Mouse (Mus musculus) neural tube, embryonic 15.5 days (tissue): ENCODE measurements at regions not wholly inside any gene's neighbourhood (a gene's known extent, or its start where the extent isn't known, plus 50 kb on each side); places are given as distances from the start of the nearest gene placed in this dataset.

Experiments used
- ATAC-seq: fragments of 200-750 bp; cut with Nextera tagmentation; 2 replicates; pipeline ENCODE4 v1.8.0; 2017; ENCODE audit warnings: mild to moderate bottlenecking, moderate TSS enrichment, moderate library complexity; ENCODE audit not compliant: low FRiP score
- H3K27ac ChIP-seq: fragments of 300-500 bp; sonication (generic); replicated peaks from 2 replicates; pipeline ENCODE4 v1.5.1; 2015; ENCODE audit warnings: mild to moderate bottlenecking, inconsistent platforms
- H3K27me3 ChIP-seq: fragments of 300-500 bp; sonication (generic); replicated peaks from 2 replicates; pipeline ENCODE4 v1.6.1; 2015; ENCODE audit warnings: inconsistent platforms
- H3K36me3 ChIP-seq: fragments of 300-500 bp; sonication (generic); 2 replicates; pipeline ENCODE4 v1.6.1; 2015; ENCODE audit warnings: inconsistent platforms
- H3K4me1 ChIP-seq: fragments of 300-500 bp; sonication (generic); 2 replicates; pipeline ENCODE4 v1.6.1; 2015; ENCODE audit warnings: inconsistent platforms
- H3K4me2 ChIP-seq: fragments of 300-500 bp; sonication (generic); 2 replicates; pipeline ENCODE4 v1.6.1; 2015; ENCODE audit warnings: inconsistent platforms, mild to moderate bottlenecking, moderate library complexity
- H3K4me3 ChIP-seq: fragments of 300-500 bp; sonication (generic); replicated peaks from 2 replicates; pipeline ENCODE4 v1.5.1; 2015; ENCODE audit warnings: mild to moderate bottlenecking, inconsistent platforms
- H3K9ac ChIP-seq: fragments of 300-500 bp; sonication (generic); replicated peaks from 2 replicates; pipeline ENCODE4 v1.6.1; 2015; ENCODE audit warnings: mild to moderate bottlenecking, inconsistent platforms
- H3K9me3 ChIP-seq: fragments of 300-500 bp; sonication (generic); replicated peaks from 2 replicates; pipeline ENCODE4 v1.6.1; 2016; ENCODE audit warnings: inconsistent platforms
- WGBS: fragments of 180-500 bp; shearing (Covaris S2); methylation state at CpG from one replicate; pipeline ENCODE4 v1.1.7; 2015; ENCODE audit warnings: mixed read lengths; 5-methylcytosine and 5-hydroxymethylcytosine counted together

DNA sequence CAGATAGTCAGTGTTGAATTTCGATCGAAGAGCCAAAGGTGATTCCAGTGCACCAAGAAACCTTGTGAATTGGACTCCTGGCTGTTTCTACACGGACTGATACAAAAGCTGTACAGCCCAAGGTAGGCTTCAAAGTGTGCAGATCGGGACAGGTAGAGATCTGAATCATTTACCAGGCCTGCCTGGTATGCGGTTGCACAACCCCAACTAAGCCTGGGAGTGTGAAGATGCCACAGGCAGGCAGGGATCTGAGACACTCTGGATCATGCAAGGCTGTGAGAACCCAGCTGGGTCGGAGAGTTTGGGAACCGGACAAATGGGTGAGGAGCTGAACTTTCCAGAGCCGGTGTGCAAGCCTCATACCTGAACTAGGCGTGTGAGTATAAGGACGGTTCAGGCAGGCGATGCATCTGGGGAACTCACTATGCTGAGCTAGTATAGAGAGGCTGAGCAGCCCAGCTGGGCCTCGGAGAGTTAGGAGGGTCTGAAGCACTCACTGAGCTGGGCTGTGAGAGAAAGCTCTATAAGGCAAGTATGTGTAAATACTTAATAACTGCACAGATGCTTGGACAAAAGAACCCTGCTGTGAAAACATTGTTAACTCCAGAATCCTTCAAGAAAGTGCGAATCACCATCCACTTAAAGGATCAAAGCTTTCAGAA is 125.3 kb upstream of the Mast4 start:
- Histone ChIP-seq H3K27me3 (no peaks in the 10 kb centered on the region), H3K27ac (no peak overlapping the region), H3K4me3 (no peak overlapping the region), H3K36me3 (no peaks in the 10 kb centered on the region), H3K9me3 (no peaks in the 10 kb centered on the region), H3K4me2 (no peak overlapping the region), H3K9ac (no peak overlapping the region), H3K4me1 (no peaks in the 10 kb centered on the region)
- ATAC-seq, result no peak
- 87% methylated on average over 13 of the region's 13 CpGs for WGBS

DNA sequence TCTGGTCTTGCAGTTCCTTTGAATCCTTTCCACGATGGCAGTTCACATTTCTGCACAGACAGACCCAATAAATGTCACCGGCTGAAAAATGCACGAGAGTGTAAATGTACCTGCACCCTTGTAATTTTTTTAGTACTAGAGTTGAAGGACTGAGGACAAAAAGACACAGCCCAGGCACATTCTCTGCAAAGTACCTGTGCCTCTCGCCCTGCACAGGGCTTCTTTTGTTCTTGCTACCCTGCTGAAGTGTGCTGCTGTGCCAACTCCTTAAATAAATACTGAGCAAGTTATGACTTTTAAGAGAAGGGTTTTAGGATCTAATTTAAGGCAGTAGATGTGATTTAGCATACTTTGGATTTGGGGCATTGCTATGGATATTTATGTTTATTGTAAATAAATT is 118.5 kb upstream of the Mast4 start:
- Histone ChIP-seq H3K27me3 (no peaks in the 10 kb centered on the region), H3K4me3 (no peak overlapping the region), H3K27ac (no peak overlapping the region), H3K4me1 (no peaks in the 10 kb centered on the region), H3K4me2 (no peak overlapping the region), H3K9me3 (no peaks in the 10 kb centered on the region), H3K36me3 (no peaks in the 10 kb centered on the region), H3K9ac (no peak overlapping the region)
- no peak for ATAC-seq
- WGBS, result 74% methylated on average over 4 of the region's 4 CpGs

DNA sequence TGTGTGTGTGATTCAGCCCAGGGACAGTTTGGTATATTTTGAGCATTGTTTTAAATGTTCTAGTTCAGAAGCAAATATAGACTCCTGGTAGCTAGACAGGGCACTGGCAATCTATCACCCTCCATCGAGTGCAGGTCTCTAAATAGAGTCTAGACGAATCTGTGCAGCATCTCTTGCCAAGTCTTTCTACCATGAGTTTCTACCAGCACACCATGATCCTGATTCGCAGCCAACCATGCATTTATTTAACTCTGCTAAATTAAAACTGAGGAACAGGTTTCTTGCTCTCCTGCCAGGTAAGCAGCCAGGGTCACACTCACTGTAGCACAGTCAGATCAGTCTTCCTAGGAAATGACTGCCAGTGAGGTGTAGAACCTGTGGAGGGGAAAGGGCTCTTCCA is 96.3 kb upstream of the Mast4 start:
- H3K4me2 ChIP-seq, result no peak overlapping the region
- H3K36me3 ChIP-seq, result no peaks in the 10 kb centered on the region
- no peak overlapping the region for H3K4me3 ChIP-seq
- 80% methylated on average over 3 of the region's 3 CpGs for WGBS
- H3K27ac ChIP-seq, result no peak overlapping the region
- H3K9ac ChIP-seq, result no peak overlapping the region
- no peaks in the 10 kb centered on the region for H3K9me3 ChIP-seq
- ATAC-seq, result no peak
- no peaks in the 10 kb centered on the region for H3K4me1 ChIP-seq
- H3K27me3 ChIP-seq, result no peaks in the 10 kb centered on the region

DNA sequence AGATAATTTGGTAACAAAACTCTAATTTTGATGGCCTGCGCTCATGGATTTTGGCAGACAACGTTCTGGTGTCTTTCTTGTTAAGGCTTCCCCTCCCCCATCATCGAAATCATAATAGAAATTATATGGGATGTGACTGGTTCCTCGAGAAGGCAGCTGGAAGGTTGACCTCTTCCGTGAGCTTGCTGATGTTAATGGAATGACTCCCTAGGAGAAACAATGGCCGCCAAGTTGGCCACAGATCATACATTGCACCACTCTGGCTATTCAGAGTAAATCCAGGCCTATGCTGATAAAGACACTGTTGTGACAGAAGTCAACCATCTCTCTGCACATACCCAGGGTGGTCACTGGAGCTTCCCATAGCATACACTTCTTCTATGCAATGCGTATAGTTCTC is 89.7 kb upstream of the Mast4 start:
- Histone ChIP-seq H3K9me3 (no peaks in the 10 kb centered on the region), H3K9ac (no peak overlapping the region), H3K27ac (no peak overlapping the region), H3K4me2 (no peak overlapping the region), H3K4me1 (no peaks in the 10 kb centered on the region), H3K4me3 (no peak overlapping the region), H3K36me3 (no peaks in the 10 kb centered on the region), H3K27me3 (no peaks in the 10 kb centered on the region)
- whole genome bisulfite sequencing, result 74% methylated on average over 7 of the region's 7 CpGs
- ATAC-seq, result no peak

DNA sequence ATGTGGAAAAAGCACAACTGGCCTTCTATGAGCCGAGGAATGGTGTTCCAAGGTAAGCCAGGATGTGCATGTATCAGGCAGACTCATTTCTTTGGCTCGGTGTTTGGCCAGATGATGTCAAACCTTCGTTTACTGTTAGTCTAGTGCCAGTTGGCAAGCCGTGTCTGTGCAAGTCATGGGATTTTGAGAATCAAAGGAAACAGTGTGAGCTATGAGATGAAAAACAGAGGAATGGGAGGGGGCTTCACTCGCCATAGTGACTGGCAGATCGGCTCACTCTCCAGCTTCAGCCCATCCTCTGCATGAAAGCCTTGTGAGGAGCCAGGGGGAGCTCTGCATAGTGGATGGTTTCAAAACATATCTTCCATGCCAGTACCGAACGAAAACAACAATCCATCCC is 89.1 kb upstream of the Mast4 start:
- Histone ChIP-seq H3K9ac (no peak overlapping the region), H3K9me3 (no peaks in the 10 kb centered on the region), H3K27ac (no peak overlapping the region), H3K4me3 (no peak overlapping the region), H3K4me2 (no peak overlapping the region), H3K4me1 (no peaks in the 10 kb centered on the region), H3K27me3 (no peaks in the 10 kb centered on the region), H3K36me3 (no peaks in the 10 kb centered on the region)
- no peak for ATAC-seq
- WGBS, result 83% methylated on average over 8 of the region's 8 CpGs

DNA sequence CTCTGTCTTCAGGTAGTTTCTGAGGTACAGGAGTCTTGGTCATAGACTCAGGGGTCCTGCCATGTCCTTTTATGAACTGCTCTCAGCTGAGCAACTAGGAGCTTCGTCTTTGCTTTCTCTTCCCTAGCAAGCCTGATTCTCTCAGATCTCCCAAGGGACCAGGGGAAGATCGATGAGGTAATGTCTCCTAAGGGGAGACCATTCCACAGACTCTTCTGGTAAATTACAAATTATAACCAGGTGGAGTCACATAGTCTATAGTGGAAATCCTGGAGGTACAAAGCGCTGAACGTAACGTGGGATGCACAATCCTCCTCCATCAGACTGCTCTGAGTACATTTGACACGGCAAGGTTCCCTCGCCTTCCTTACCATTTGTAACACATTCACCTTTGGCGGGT is 88.7 kb upstream of the Mast4 start:
- Histone ChIP-seq H3K36me3 (no peaks in the 10 kb centered on the region), H3K27ac (no peak overlapping the region), H3K4me1 (no peaks in the 10 kb centered on the region), H3K9ac (no peak overlapping the region), H3K4me2 (no peak overlapping the region), H3K9me3 (no peaks in the 10 kb centered on the region), H3K27me3 (no peaks in the 10 kb centered on the region), H3K4me3 (no peak overlapping the region)
- WGBS, result 88% methylated on average over 8 of the region's 8 CpGs
- ATAC-seq, result no peak

DNA sequence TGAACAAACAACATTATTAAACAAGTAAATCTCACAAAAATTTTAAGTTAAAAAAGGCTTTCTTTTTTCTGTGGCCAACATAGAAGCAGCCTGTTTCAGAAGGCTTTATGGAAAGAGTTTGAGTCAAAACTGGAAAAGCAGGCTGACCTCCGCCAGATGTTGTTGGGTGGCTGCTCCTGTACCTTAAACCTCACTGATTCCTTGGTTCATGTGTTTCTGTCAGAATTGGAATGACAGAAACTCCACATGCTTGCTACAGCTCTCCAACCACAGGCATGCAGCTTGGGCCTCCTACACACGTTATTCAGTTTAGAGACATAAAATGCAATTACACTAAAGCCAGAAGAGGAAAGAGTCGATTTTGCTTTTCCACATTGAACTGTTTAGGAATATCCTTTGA is 84.8 kb upstream of the Mast4 start:
- Histone ChIP-seq H3K4me2 (no peak overlapping the region), H3K9me3 (no peaks in the 10 kb centered on the region), H3K36me3 (no peaks in the 10 kb centered on the region), H3K4me3 (no peak overlapping the region), H3K27me3 (no peaks in the 10 kb centered on the region), H3K4me1 (no peaks in the 10 kb centered on the region), H3K27ac (no peak overlapping the region), H3K9ac (no peak overlapping the region)
- 89% methylated on average over 3 of the region's 3 CpGs for WGBS
- ATAC-seq, result no peak

DNA sequence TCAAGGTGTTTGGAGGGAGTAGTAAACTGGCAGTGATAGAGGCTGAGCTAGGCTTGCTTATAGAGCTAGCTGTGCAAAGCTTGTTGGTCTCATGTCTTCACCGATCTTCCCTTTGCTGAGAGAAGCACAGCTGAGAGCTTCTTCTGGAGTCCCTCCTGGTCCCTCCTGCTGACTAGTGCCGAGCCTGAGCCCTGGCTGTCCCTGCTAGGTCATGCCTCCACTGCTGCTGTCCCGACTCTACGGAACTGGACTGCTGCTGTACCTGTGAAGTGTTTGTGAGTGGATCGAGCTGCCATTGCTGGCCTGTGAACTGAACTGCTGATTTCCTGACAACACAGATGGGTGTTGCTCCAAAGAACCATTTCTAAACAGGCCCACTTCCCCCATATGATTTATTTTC is 83.0 kb upstream of the Mast4 start:
- no peak for ATAC-seq
- no peak overlapping the region for H3K9ac ChIP-seq
- H3K36me3 ChIP-seq, result no peaks in the 10 kb centered on the region
- H3K4me3 ChIP-seq, result no peak overlapping the region
- H3K27ac ChIP-seq, result no peak overlapping the region
- no peaks in the 10 kb centered on the region for H3K9me3 ChIP-seq
- WGBS, result 93% methylated on average over 5 of the region's 5 CpGs
- no peak overlapping the region for H3K4me2 ChIP-seq
- no peaks in the 10 kb centered on the region for H3K27me3 ChIP-seq
- no peaks in the 10 kb centered on the region for H3K4me1 ChIP-seq

DNA sequence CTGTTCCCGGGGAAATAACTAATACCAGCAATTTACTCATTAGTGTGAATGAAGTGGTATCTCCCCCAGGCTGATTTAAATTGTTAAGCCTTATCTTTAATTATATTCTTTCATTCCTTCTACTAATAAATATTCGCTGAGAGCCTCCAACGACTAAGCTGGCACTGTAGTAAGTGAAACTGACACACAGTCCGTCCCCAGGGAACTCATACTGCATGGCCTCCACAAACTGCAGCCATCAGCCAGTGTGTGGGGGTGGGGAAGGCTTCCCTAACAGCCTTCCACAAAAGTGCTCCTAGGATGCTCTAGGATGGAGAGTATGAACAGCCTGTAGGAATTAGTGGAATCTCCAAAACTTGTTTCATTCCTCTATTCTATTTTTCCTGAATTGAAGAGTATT is 81.0 kb upstream of the Mast4 start:
- Histone ChIP-seq H3K4me3 (no peak overlapping the region), H3K27ac (no peak overlapping the region), H3K4me2 (no peak overlapping the region), H3K27me3 (no peaks in the 10 kb centered on the region), H3K36me3 (no peaks in the 10 kb centered on the region), H3K4me1 (no peaks in the 10 kb centered on the region), H3K9me3 (no peaks in the 10 kb centered on the region), H3K9ac (no peak overlapping the region)
- WGBS, result 57% methylated on average over 4 of the region's 4 CpGs
- no peak for ATAC-seq

DNA sequence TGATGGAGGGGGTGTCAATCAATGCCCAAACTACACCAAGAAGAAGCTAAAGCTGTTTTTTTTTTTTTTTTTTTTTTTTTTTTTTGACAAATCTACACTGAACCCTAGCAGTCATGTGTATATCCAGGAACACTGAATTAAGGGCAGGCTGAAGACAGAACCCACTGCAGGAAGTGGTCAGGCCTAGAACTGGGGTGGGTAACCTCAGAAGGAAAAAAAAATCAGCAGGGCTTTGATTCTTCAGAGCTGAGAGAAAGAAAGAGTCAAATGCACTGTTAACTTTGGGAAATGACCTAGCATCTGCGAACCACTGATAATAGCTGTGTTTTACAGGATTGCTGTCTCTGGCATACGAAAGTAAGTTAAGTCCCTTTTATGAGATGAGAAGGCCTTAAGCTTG is 78.3 kb upstream of the Mast4 start:
- 80% methylated on average over 2 of the region's 2 CpGs for WGBS

DNA sequence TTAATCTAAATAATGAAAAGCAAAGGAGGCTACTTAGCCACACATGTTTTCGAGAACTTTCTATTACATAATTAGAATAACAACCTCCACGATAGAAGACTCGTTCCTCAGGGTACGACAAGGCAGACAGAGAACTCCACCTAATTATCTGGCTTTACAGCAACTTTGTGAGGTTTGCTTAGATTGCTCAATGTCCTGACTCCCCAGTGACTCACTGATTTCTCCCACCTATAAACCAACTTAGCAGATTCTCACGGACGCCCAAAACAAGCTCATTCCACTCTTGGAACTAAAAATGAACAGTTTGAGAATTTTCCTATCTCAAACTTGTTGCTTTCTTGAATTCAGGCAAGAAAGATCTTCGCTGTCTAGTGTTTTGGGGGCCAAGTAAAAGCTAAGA is 75.0 kb upstream of the Mast4 start:
- H3K9me3 ChIP-seq, result no peaks in the 10 kb centered on the region
- no peak overlapping the region for H3K4me2 ChIP-seq
- no peak for ATAC-seq
- H3K36me3 ChIP-seq, result no peaks in the 10 kb centered on the region
- H3K4me3 ChIP-seq, result no peak overlapping the region
- no peaks in the 10 kb centered on the region for H3K27me3 ChIP-seq
- no peaks in the 10 kb centered on the region for H3K4me1 ChIP-seq
- H3K9ac ChIP-seq, result no peak overlapping the region
- WGBS, result 78% methylated on average over 7 of the region's 7 CpGs
- no peak overlapping the region for H3K27ac ChIP-seq

More for the DNA sequence above, 78.3 kb upstream of the Mast4 start:
- no peaks in the 10 kb centered on the region for H3K9me3 ChIP-seq
- no peaks in the 10 kb centered on the region for H3K27me3 ChIP-seq
- H3K4me2 ChIP-seq, result no peak overlapping the region
- no peak overlapping the region for H3K9ac ChIP-seq
- no peaks in the 10 kb centered on the region for H3K4me1 ChIP-seq
- H3K36me3 ChIP-seq, result no peaks in the 10 kb centered on the region
- H3K27ac ChIP-seq, result no peak overlapping the region
- no peak overlapping the region for H3K4me3 ChIP-seq
- ATAC-seq, result no peak

DNA sequence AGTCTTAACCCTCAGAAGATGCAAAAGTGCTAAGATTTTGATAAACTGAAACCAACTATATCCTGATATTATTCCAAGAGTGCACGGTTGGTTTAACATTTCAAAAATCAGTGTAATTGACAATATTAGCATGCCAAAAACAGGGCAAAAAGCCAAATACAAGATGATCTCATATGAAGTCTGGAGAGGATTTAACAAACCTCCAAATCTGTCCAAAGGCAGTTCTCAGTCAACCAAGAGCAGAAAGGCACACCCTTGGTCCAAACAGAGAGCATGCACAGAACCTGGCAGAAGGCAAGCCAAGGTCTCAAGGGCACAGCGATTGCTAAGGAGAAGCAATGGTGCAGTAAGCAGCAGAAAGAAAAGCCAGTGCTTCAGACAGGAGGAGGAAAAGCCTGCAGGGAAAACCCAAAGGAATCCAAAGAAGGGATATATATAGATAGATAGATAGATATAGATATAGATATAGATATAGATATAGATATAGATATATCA is 62.3 kb upstream of the Mast4 start:
- H3K36me3 ChIP-seq, result no peaks in the 10 kb centered on the region
- 93% methylated on average over 2 of the region's 2 CpGs for WGBS
- no peaks in the 10 kb centered on the region for H3K27me3 ChIP-seq
- no peak overlapping the region for H3K27ac ChIP-seq
- no peak overlapping the region for H3K9ac ChIP-seq
- ATAC-seq, result no peak
- H3K4me2 ChIP-seq, result no peak overlapping the region
- no peak overlapping the region for H3K4me3 ChIP-seq
- H3K4me1 ChIP-seq, result no peaks in the 10 kb centered on the region
- H3K9me3 ChIP-seq, result no peaks in the 10 kb centered on the region

DNA sequence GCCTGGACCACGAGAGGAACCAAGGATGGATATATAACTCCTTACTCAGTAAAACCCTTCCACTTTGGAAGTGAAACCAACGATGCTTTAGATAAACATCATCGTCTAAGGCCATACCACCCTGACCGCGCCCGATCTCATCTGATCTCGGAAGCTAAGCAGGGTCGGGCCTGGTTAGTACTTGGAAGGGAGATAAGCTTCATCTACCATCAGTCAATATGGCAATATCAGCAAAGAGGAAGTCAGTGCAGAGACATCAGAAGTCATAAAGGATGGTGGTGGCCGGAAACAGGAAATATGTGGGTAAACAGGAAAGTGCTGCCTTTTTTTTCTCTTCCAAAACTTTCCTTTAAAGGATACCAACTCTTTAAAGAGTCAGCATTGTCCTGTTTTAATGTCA is 61.8 kb upstream of the Mast4 start:
- no peak overlapping the region for H3K4me2 ChIP-seq
- no peaks in the 10 kb centered on the region for H3K36me3 ChIP-seq
- H3K4me3 ChIP-seq, result no peak overlapping the region
- no peaks in the 10 kb centered on the region for H3K27me3 ChIP-seq
- no peak for ATAC-seq
- WGBS, result 90% methylated on average over 9 of the region's 9 CpGs
- H3K9ac ChIP-seq, result no peak overlapping the region
- H3K9me3 ChIP-seq, result no peaks in the 10 kb centered on the region
- H3K4me1 ChIP-seq, result no peaks in the 10 kb centered on the region
- H3K27ac ChIP-seq, result no peak overlapping the region
